Mouse (Mus musculus): ENCODE results near the gene Rhox3c. TPM values are rescaled to one million over a fixed set of nuclear protein-coding genes. Genes with fewer than 3 reads are reported as not detected.
"Not testable (repeated sequence)": the region's sequence is repeated elsewhere in the genome, so short reads cannot be mapped to it uniquely, and the experiment has no call there.

The Rhox3c gene
- polyA plus RNA-seq (2011; ENCODE audit: insufficient read depth, insufficient read length, low read depth, missing spikeins) = not detected in 2 replicates

DNA sequence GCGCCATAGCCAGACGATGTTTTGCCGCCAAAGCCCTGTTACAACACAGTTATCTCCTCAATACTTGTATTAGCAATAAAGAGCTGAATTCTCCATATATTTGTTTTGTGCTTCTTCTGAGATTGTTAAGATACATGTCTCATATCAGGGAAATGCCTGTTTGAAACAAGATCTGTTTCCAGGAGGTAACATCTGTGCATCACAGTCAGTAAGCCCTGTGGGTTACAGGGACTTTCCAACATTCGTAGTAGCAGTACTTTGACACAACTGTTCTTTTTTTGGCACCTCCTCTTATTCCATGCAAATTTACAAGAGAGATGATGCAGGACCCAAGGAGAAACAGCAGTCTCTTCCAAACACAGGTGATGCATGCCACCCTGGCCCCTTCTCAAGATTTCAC is at the start of gene Rhox3c:
Rhox3c (plus strand) TSS at position 301 of the 400 bp plus-strand sequence.
- not testable (repeated sequence) for H3K27ac ChIP-seq (ENCODE audit: insufficient read depth, low read length); H3K9me3 ChIP-seq (replicated peaks; ENCODE audit: control insufficient read depth, insufficient read depth, low read length, poor library complexity, severe bottlenecking); H3K36me3 ChIP-seq (ENCODE audit: control insufficient read depth, insufficient read depth, low read length, poor library complexity, severe bottlenecking); H3K4me1 ChIP-seq (ENCODE audit: control insufficient read depth, insufficient read depth, low read length); H3K9ac ChIP-seq (ENCODE audit: low read depth, poor library complexity, severe bottlenecking); H3K27me3 ChIP-seq (ENCODE audit: control insufficient read depth, insufficient read depth, low read length, poor library complexity, severe bottlenecking); H3K4me3 ChIP-seq (ENCODE audit: low read depth, low read length)

DNA sequence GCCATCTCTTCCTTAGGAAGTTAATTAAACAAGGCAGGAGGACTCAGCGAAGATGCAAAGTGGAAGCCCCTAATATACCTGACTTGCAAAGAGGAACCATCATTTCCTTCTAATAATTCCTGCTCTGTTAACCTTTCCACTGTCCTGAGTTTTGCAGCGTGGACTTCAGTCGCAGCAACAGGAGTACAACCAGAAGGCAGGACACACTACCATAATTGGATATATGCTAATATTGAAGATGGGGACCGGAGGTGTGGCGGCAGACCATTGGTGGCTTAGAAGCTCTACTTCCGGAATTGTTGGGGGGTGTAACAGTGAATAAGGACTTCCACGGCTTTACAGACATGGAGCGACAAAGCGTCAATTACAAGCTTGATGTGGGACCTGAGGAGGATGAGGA is 46.6 kb upstream of the Rhox3c start, which contains the start of gene Rhox2b:
Rhox2b (plus strand) TSS at position 301 of the 400 bp plus-strand sequence.
- H3K9ac ChIP-seq (ENCODE audit: low read depth, poor library complexity, severe bottlenecking); H3K4me1 ChIP-seq (ENCODE audit: control insufficient read depth, insufficient read depth, low read length); H3K27ac ChIP-seq (ENCODE audit: insufficient read depth, low read length); H3K27me3 ChIP-seq (ENCODE audit: control insufficient read depth, insufficient read depth, low read length, poor library complexity, severe bottlenecking); H3K9me3 ChIP-seq (replicated peaks; ENCODE audit: control insufficient read depth, insufficient read depth, low read length, poor library complexity, severe bottlenecking); H3K36me3 ChIP-seq (ENCODE audit: control insufficient read depth, insufficient read depth, low read length, poor library complexity, severe bottlenecking); H3K4me3 ChIP-seq (ENCODE audit: low read depth, low read length): not testable (repeated sequence)

GRCm38 (mm10) chrX:37432194-37432593 is 26.2 kb upstream of the Rhox3c start, which contains the start of gene Rhox4b:
Rhox4b (plus strand) TSS chrX:37432494.
- not testable (repeated sequence) for H3K4me3 ChIP-seq (ENCODE audit: low read depth, low read length); H3K36me3 ChIP-seq (ENCODE audit: control insufficient read depth, insufficient read depth, low read length, poor library complexity, severe bottlenecking)

GRCm38 (mm10) chrX:37453380-37453779 is 5.0 kb upstream of the Rhox3c start, which contains the start of gene Rhox2c:
Rhox2c (plus strand) TSS chrX:37453680.
- not testable (repeated sequence) for H3K27ac ChIP-seq (ENCODE audit: insufficient read depth, low read length); H3K36me3 ChIP-seq (ENCODE audit: control insufficient read depth, insufficient read depth, low read length, poor library complexity, severe bottlenecking); H3K9ac ChIP-seq (ENCODE audit: low read depth, poor library complexity, severe bottlenecking); H3K4me1 ChIP-seq (ENCODE audit: control insufficient read depth, insufficient read depth, low read length); H3K4me3 ChIP-seq (ENCODE audit: low read depth, low read length); H3K9me3 ChIP-seq (replicated peaks; ENCODE audit: control insufficient read depth, insufficient read depth, low read length, poor library complexity, severe bottlenecking); H3K27me3 ChIP-seq (ENCODE audit: control insufficient read depth, insufficient read depth, low read length, poor library complexity, severe bottlenecking)

More at GRCm38 (mm10) chrX:37432194-37432593, 26.2 kb upstream of the Rhox3c start, which contains the start of gene Rhox4b:
- H3K27ac ChIP-seq (ENCODE audit: insufficient read depth, low read length); H3K27me3 ChIP-seq (ENCODE audit: control insufficient read depth, insufficient read depth, low read length, poor library complexity, severe bottlenecking); H3K9ac ChIP-seq (ENCODE audit: low read depth, poor library complexity, severe bottlenecking); H3K4me1 ChIP-seq (ENCODE audit: control insufficient read depth, insufficient read depth, low read length); H3K9me3 ChIP-seq (replicated peaks; ENCODE audit: control insufficient read depth, insufficient read depth, low read length, poor library complexity, severe bottlenecking): not testable (repeated sequence)

DNA sequence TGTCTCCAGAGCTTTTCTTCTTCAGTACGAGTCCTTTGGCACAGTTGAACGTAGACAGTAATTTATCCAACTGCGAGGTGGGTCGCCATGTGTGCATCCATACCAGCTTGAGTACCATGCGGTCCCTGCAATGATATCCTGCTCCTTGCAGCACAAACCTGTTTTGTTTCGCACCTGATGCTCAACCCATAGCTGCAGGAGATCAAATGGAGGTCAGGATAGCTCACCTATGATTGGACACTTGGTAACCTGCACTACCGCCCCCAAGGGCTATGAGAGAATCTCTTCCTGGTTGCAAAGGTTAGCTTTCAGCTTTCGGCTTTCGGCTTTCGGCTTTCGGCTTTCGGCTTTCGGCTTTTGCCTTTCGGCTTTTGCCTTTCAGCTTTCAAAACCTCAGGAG is 21.7 kb downstream of the Rhox3c start, which contains the start of gene Rhox4c:
Rhox4c (plus strand) TSS at position 301 of the 400 bp plus-strand sequence.
- H3K4me1 ChIP-seq (ENCODE audit: control insufficient read depth, insufficient read depth, low read length); H3K27ac ChIP-seq (ENCODE audit: insufficient read depth, low read length); H3K4me3 ChIP-seq (ENCODE audit: low read depth, low read length); H3K36me3 ChIP-seq (ENCODE audit: control insufficient read depth, insufficient read depth, low read length, poor library complexity, severe bottlenecking); H3K9ac ChIP-seq (ENCODE audit: low read depth, poor library complexity, severe bottlenecking); H3K27me3 ChIP-seq (ENCODE audit: control insufficient read depth, insufficient read depth, low read length, poor library complexity, severe bottlenecking); H3K9me3 ChIP-seq (replicated peaks; ENCODE audit: control insufficient read depth, insufficient read depth, low read length, poor library complexity, severe bottlenecking): not testable (repeated sequence)

- H3K9me3 ChIP-seq (replicated peaks; ENCODE audit: control insufficient read depth, insufficient read depth, low read length, poor library complexity, severe bottlenecking); H3K4me1 ChIP-seq (ENCODE audit: control insufficient read depth, insufficient read depth, low read length); H3K27ac ChIP-seq (ENCODE audit: insufficient read depth, low read length); H3K4me3 ChIP-seq (ENCODE audit: low read depth, low read length); H3K9ac ChIP-seq (ENCODE audit: low read depth, poor library complexity, severe bottlenecking); H3K36me3 ChIP-seq (ENCODE audit: control insufficient read depth, insufficient read depth, low read length, poor library complexity, severe bottlenecking); H3K27me3 ChIP-seq (ENCODE audit: control insufficient read depth, insufficient read depth, low read length, poor library complexity, severe bottlenecking): not testable (repeated sequence)
Measured at GRCm38 (mm10) chrX:37514059-37514458, 55.7 kb downstream of the Rhox3c start, which contains the start of gene Rhox4d. Rhox4d (plus strand) TSS chrX:37514359.

Other genes starting within 250 kb of the Rhox3c start
- gene Gm9, start 247.5 kb upstream of the Rhox3c start, polyA plus RNA-seq (2011; ENCODE audit: insufficient read depth, insufficient read length, low read depth, missing spikeins) = 3.0 and 3.3 TPM in 2 replicates
- not detected in 2 replicates for gene Rhox1, start 236.3 kb upstream of the Rhox3c start, polyA plus RNA-seq (2011; ENCODE audit: insufficient read depth, insufficient read length, low read depth, missing spikeins)
- gene Rhox2a, start 213.6 kb upstream of the Rhox3c start, polyA plus RNA-seq (2011; ENCODE audit: insufficient read depth, insufficient read length, low read depth, missing spikeins) = not detected in 2 replicates
- not detected in 2 replicates for gene Rhox3a, start 208.7 kb upstream of the Rhox3c start, polyA plus RNA-seq (2011; ENCODE audit: insufficient read depth, insufficient read length, low read depth, missing spikeins)
- not detected in 2 replicates for gene Rhox4a, start 193.2 kb upstream of the Rhox3c start, polyA plus RNA-seq (2011; ENCODE audit: insufficient read depth, insufficient read length, low read depth, missing spikeins)
- gene Rhox3a2, start 78.6 kb upstream of the Rhox3c start, polyA plus RNA-seq (2011; ENCODE audit: insufficient read depth, insufficient read length, low read depth, missing spikeins) = not detected in 2 replicates
- gene Rhox4a2, start 67.7 kb upstream of the Rhox3c start, polyA plus RNA-seq (2011; ENCODE audit: insufficient read depth, insufficient read length, low read depth, missing spikeins) = not detected in 2 replicates
- not detected in 2 replicates for gene Rhox2b, start 46.5 kb upstream of the Rhox3c start, polyA plus RNA-seq (2011; ENCODE audit: insufficient read depth, insufficient read length, low read depth, missing spikeins)
- not detected in 2 replicates for gene Rhox4b, start 26.1 kb upstream of the Rhox3c start, polyA plus RNA-seq (2011; ENCODE audit: insufficient read depth, insufficient read length, low read depth, missing spikeins)
- gene Rhox2c, start 4.9 kb upstream of the Rhox3c start, polyA plus RNA-seq (2011; ENCODE audit: insufficient read depth, insufficient read length, low read depth, missing spikeins) = not detected in 2 replicates
- not detected in 2 replicates for gene Rhox4c, start 21.8 kb downstream of the Rhox3c start, polyA plus RNA-seq (2011; ENCODE audit: insufficient read depth, insufficient read length, low read depth, missing spikeins)
- not detected in 2 replicates for gene Rhox2d, start 34.8 kb downstream of the Rhox3c start, polyA plus RNA-seq (2011; ENCODE audit: insufficient read depth, insufficient read length, low read depth, missing spikeins)
- gene Rhox4d, start 55.8 kb downstream of the Rhox3c start, polyA plus RNA-seq (2011; ENCODE audit: insufficient read depth, insufficient read length, low read depth, missing spikeins) = not detected in 2 replicates
- gene Rhox2e, start 71.9 kb downstream of the Rhox3c start, polyA plus RNA-seq (2011; ENCODE audit: insufficient read depth, insufficient read length, low read depth, missing spikeins) = not detected in 2 replicates
- gene Rhox3e, start 83.4 kb downstream of the Rhox3c start, polyA plus RNA-seq (2011; ENCODE audit: insufficient read depth, insufficient read length, low read depth, missing spikeins) = not detected in 2 replicates
- not detected in 2 replicates for gene Rhox4e, start 98.8 kb downstream of the Rhox3c start, polyA plus RNA-seq (2011; ENCODE audit: insufficient read depth, insufficient read length, low read depth, missing spikeins)
- gene Rhox2f, start 112.8 kb downstream of the Rhox3c start, polyA plus RNA-seq (2011; ENCODE audit: insufficient read depth, insufficient read length, low read depth, missing spikeins) = not detected in 2 replicates
- not detected in 2 replicates for gene Rhox3f, start 122.4 kb downstream of the Rhox3c start, polyA plus RNA-seq (2011; ENCODE audit: insufficient read depth, insufficient read length, low read depth, missing spikeins)
- gene Rhox4f, start 149.1 kb downstream of the Rhox3c start, polyA plus RNA-seq (2011; ENCODE audit: insufficient read depth, insufficient read length, low read depth, missing spikeins) = not detected in 2 replicates
- gene Rhox3g, start 170.0 kb downstream of the Rhox3c start, polyA plus RNA-seq (2011; ENCODE audit: insufficient read depth, insufficient read length, low read depth, missing spikeins) = not detected in 2 replicates
- gene Rhox2g, start 184.9 kb downstream of the Rhox3c start, polyA plus RNA-seq (2011; ENCODE audit: insufficient read depth, insufficient read length, low read depth, missing spikeins) = not detected in 2 replicates
- not detected in 2 replicates for gene Rhox4g, start 192.7 kb downstream of the Rhox3c start, polyA plus RNA-seq (2011; ENCODE audit: insufficient read depth, insufficient read length, low read depth, missing spikeins)
- gene Rhox3h, start 210.2 kb downstream of the Rhox3c start, polyA plus RNA-seq (2011; ENCODE audit: insufficient read depth, insufficient read length, low read depth, missing spikeins) = not detected in 2 replicates
- gene Rhox2h, start 214.7 kb downstream of the Rhox3c start, polyA plus RNA-seq (2011; ENCODE audit: insufficient read depth, insufficient read length, low read depth, missing spikeins) = not detected in 2 replicates